Mouse (Mus musculus) T-helper 17 cell (primary cell): ENCODE results near the gene Henmt1.

Experiments used
- in situ Hi-C, 2 experiments: fragments of 300-600 bp; cut with MboI, MseI; formaldehyde crosslinking; loops; 1 replicate in 1 of 2; 2 replicates in 1 of 2; pipeline ENCODE4 v1.15.1; 2025; ENCODE audit warnings: high pct_unique_total_duplicates in 2 of 2

Gene Henmt1

DNA sequence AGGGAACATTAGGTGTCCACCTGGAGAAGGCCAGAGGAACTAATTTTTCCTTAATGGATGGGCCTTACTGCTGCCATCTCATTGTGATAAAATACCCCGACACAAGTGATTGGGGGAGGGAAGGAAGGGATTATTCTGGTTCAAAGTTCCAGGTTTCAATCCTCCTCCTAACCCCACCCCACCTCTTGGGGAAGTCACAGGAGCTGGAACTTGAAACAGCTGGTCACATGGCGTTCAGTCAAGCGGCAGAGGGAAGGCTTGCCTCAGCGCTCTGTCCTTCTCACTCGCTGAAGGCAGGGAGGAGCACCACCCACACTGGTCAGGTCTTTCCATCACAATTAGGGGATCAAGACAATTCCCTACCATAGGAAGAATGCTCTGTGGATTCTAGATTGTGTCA is 982 bp upstream of the Henmt1 start:
- in situ Hi-C loops: no loop called here

DNA sequence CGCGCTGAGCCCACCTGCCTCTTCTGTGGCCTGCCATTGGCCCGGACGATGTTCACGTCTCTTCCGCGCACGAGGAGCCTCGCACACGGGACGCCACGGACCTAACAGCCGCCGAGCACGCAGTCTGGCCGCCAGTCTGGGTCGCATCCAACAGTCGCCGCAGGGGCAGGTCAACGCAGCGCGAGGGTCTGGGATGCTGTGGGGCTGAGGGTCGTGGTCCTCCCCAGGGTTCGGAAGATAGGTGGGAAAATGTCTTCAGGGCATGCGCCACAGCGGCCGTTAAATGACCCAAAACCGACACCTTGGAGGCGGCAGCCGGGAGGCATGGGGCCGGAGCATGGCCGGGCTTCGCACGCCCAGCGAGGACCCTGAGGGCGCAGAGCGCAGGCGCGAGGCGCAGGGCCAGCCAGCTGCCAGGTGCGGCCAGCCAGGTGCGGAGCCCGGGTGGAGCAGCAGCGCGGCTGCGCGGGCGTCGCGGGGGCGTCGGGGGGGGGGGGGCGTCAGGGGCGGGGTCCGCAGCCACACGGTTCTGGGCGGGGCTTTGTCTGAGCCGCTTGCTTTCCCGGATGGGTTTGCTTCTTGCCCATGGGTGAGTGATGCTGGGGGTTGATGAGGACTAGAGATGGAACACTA is 444 bp downstream of the Henmt1 start, which contains the start of gene Gm9857:
Gm9857 (minus strand) TSS at position 445 of the 633 bp plus-strand sequence.
- in situ Hi-C loops: no loop called here

DNA sequence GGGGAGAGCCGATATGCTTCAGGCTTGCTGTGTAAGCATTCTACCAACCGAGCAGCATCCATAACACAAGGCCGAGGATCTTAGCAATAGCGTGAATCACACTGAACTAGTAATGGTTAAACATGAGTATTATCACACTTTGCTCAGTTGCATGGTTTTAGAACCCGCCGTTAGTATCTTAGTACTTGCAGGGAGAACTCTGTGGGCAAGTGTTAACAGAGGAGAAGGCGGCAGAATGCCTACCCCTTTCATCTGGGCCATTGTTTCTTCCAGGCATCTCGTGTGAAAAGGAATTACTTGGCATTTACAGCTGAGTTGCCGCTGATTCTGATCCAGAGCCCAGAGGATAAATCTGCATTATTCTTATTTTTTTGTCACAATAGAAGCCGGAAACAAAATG is 1.3 kb downstream of the Henmt1 start:
- in situ Hi-C loops: no loop called here

DNA sequence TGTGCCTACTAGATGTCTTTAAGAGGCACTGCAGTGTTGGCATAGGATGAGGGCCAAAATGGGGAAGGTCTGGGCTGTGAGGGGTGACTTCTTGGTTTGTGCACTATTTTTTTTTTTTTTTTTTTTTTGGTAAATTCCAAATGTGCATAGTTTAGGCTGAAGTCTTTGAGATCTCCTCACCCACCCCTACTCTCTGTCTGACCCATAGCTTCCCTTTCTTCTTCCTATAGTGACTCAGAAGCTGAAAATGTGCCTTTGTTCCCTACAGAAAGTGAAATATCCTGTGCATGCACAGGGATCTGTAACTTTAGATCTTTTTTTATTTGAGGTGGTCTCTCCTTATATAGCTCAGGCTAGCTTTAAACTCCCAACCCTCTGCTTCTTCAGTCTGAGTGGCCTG is 18.3 kb downstream of the Henmt1 start:
- in situ Hi-C loops: no loop called here

DNA sequence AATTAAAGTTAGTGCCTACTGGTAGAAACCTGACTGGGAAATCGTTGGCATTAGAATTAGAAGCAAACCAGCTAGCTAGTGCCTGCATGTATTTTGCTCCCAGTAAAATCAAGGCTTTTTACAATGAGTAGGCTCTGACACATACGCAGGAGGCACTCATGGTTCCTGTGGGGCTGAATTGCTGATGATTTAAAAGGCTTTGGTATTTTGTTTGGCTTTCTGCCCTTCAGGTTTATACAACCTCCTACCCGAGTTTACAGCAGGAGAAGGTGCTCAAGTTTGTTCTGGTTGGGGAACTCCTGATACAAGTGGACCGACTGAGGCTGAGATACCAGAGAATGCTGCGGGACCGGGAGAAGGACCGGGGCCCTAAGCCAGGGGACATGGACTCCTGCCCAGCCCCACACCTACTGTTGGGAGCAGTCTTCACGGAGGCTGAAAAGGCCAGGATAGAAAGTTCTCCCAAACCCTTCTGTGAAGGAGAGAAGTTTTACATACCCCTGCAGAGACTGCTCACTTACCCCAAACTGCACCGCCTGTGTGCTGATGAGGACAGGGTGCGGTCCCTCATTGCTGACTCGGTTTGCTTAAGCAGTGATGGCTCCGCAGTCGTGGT is 20.1 kb downstream of the Henmt1 start:
- in situ Hi-C loops: no loop called here

DNA sequence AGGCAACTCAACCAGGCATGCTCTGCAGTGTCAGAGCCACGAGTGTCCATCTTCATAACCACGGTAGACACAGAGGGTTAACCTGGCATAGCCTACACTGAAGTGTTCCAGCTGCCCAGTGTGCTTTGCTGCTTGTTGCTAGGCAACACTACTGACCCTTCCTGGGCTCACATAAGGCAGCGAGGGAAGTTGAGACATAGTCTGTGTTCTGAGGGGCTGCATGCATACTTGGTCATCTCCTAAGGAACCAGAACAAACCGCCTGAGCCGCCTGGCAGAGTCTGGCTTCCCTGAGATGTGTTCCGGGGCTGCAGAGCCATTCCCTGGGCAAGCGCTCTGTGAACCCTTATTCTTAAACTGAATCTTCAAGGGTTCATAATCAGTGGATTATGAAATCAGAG is 21.6 kb downstream of the Henmt1 start:
- in situ Hi-C loops: no loop called here

DNA sequence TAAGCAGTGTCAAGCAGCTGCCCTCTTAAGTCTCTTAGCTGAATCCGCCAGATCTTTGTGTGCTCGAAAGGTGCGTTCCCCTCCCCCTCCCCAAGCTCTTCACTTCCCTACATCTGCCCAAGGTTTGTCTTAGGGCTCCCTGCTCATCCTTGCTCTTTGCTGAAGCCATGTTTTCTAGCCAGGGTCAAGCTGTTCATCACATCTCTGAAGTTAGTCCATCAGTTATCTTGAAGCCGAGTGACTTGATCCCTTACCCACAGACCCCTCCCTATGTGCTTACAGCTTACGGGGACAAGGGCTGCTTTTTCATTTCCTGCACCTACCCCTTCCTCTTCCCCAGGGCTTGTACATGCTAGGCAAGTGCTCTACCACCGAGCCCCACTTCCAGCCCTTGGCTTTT is 22.0 kb downstream of the Henmt1 start:
- in situ Hi-C loops: no loop called here

DNA sequence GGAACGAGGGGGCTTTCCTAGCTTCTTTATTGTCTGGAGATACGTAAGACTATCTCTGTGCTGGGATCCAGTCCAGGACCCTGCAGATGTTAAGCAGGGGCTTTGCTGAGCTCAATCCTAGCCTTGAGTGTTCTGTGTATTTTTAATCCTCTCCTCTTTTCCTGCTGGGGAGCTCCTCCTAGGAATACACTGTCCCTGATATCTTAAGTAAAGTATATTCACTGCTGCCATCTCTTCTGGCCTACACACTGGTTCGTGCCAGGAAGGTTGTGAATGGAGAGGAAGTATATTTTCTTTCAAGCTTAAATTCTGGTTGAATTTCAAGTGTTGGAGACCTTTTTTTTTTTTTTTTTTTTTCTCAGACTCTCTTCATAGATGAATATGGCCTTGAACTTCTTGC is 23.6 kb downstream of the Henmt1 start:
- in situ Hi-C loops: no loop called here

DNA sequence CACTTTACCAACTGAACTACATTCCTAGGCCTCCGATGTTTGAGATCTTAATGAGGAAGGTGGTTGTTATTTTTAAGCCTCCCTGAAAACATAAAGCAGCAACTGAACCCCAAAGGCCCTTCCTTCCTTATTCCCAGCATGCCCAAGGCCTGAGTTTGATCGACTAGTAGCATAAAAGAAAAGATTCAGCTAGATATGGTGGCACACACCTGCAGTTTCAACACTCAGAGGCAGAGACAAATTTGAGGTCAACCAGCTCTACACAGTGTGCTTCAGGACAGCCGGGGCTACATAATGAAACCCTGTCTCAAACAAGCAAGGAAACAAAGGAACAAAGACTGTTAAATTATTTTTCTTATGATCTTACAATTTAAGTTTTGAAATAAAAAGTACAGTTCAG is 24.1 kb downstream of the Henmt1 start:
- in situ Hi-C loops: no loop called here

DNA sequence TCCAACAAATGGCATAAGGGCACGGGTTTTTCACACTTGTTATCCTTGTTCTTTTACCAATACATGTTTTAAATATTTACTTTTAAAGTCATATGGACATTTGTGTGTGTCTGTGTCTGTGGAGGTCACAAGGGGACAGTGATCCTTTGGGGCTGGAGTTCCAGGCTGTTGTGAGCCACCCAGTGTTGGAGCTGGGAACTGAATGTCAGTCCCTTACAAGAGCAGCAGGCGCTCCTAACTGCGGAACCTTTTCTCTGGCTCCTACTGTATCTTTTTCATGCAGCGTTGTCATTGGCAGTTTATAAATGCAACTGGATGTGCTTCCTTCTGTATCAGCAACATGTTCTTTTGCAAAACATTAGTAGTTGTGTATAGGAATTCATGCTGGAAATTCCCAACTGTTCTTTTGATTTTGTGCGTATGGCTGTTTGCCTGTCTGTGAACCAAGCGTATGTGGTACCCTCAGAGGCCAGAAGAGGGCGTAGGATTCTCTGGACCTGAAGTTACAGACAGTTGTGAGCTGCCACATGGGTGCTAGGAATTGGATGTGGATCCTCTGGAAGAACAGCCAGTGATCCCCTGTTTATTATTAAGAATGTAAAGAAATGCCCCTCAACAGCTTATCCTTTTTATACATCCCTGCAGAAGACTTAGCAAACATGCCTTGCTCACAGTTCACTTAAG is 24.8 kb downstream of the Henmt1 start:
- in situ Hi-C loops: no loop called here

DNA sequence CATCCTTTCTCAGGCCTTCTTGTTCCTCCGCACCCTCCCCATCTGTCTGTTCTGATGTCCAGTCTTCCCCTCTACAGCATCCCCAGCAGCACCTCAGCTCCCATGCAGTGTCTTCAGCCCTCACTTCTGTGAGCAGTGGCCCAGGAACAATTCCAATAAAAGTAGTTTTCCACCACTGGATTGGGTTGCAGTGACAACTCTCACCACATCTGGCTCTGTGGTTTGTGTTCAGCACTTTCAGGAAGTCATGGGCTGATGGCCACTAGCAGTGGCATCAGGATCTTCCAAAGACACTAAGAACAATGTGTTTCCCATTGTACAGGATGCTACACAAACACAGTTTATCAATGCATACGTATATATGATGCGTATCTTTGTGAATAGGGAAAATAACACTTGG is 26.4 kb downstream of the Henmt1 start:
- in situ Hi-C loops: no loop called here

DNA sequence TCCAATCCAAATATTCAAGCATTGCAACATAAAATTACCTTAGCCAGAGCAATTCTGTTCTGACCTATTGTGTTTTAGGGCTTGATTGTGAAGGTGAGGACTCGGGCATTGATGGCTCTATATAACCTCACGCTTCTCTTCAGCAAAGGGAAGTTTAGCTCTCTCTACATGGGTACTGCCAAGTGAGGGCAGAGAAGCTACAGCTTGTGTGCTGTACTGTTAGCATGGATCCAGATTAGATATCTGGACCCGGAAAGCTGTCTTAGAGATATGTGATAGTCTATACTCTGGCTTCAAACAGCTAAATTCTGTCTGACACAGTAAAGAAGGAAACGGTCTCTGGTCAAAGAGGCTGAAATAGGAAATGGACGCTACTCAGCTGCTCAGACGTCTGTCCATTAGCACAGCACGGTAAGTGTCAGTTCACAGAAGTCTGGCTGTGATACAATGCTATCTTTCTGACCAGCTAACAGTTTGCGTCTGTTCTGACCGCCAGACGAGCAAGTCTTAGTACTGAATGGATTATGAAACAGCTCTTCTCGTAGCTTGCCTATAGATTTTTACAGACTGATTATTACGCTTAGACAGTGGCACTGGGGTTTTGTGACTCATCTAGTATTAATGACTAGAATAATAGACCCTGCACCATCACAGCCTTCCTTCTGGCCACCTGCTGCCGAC is 34.4 kb downstream of the Henmt1 start:
- in situ Hi-C loops: no loop called here

DNA sequence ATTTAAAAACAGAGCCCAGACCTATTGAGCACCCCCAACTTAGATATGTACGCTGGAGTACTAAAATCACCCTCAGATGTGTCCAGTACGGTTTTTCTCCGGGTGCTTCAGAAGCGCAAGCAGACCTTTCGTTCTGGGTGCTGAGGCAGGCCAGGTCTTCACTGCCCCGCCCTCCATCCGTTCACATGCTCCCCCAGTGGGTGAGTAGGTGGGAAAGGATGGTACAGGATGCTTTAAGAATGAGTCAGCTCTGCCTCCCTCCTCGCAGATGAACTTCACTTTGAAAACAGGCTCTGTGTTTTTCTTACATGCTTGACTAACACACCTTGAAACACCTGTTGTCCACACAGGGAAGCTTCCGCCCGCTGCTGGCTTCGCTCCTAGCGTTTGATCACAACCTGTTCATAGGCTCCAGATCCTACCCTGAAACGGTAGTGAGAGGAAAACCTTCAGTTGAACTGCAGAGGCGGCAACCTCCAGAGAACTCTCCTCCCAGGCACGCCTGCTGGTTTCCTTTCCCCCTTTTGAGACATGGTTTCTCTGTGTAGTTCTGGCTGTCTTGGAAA is 35.3 kb downstream of the Henmt1 start:
- in situ Hi-C loops: no loop called here

DNA sequence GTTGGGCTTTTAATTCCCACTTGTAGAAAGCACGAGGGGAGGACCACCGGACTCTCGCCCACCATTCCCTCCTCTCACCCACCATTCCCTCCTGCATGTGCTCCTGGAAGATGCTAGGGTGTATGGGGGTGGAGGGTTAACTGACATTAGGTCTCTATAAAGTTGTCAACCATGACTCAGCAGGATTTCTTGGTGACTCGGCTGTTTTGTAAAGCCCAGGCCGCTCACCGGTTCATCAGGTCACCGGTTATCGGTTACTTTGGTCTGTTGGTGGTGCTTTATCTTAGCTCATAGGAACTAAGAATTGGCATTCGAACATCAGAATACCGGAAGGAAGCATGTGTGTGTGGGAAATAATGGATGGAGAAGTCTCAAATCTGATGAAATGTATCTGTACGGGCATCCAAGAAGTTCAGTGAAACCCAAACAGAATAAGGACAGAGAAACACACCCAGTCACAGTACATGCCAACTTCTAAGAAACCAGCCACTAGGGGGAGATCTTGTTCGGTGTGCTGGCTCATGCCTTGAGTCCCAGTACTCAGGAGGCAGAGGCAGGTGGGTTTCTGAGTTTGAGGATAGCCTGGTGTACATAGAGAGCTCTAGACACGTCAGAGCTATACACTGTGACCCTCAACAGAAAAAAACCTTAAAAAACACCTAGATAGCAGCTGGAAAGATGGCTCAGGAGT is 37.8 kb downstream of the Henmt1 start:
- in situ Hi-C loops: no loop called here

DNA sequence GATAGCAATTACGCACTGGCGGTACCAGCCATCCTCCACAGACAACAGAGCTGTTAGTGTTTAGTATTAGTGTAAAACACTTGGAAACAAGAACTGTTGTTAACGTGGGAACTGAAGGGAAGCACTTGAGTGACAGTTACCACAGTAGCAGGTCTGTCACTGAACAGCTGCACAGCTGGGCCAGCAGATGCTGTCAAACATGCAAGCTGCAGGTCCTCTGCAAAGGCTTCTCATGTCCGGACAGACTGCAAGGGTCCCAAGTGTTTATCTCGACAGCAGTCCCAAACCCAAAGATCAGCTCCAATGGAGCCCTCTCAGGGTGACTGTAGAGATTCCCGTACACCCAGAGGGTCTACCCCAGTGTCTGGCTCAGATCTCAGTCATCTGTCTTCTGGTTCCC is 42.3 kb downstream of the Henmt1 start:
- in situ Hi-C loops: no loop called here

DNA sequence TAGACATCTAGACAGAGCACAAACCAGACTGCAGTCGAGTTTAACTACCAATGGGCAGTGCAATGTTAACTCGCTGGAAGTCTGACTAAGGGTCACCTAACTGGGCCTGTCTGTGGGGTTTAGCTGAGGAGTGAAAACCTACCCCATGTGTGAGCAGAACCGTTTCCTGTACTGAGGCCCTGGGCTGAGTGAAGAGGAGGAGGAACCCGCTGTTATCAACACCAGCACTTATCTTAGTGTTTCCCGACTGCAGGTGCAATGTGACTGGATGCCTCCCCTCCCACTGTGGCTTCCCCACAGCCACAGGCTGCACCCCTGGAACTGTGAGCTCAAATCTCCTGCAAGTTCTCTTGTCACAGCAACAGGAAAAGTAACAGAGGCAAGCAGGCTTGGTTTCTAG is 44.3 kb downstream of the Henmt1 start:
- in situ Hi-C loops: no loop called here

DNA sequence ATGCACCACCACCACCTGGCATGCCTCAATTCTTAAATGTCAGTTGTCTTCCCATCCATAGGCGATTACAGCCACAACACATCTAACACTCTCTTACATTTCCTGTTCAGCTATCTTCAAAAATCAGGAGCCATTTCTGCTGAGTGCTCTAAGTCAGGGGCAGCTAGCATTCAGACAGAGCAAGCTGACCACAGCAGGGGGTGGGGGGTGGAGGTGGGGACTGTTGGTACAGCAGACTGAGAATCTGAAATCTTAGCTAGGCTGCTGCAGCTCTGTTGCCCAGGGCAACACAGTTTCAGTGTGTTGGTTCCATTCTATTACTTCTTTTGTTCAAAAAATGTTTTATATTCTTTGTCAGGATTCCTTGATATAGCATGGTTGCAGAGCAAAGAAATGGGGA is 46.9 kb downstream of the Henmt1 start:
- in situ Hi-C loops: no loop called here

DNA sequence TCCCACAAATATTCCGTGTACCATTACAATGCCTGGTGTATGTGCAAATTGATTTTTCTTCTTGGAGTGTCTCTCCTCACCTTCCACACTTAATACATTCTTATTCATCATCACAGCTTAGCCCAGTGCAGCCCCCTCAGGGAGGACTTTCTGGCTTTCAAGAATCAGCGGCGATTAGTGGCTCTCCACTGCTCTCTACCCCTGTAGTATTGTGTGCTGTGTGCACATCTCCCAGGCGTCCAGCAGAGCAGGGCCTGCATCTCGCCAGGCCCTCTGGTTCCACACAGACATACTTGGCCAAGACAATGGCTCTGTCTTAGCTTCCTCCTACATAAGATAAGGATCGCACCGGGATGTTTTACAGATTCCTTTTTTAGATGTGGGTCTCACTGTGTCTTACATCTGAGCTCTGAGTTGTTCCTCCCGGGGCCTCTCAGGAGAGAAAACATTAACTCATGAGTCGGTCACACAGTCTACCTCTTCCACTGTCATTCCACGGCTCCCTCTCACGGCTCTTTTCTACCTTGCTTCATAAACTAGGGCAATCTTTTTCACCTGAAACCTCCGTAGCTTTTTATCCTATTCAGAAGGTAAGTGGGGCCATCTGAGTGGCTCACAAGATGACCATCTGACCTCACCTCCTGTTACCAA is 47.5 kb downstream of the Henmt1 start:
- in situ Hi-C loops: no loop called here

DNA sequence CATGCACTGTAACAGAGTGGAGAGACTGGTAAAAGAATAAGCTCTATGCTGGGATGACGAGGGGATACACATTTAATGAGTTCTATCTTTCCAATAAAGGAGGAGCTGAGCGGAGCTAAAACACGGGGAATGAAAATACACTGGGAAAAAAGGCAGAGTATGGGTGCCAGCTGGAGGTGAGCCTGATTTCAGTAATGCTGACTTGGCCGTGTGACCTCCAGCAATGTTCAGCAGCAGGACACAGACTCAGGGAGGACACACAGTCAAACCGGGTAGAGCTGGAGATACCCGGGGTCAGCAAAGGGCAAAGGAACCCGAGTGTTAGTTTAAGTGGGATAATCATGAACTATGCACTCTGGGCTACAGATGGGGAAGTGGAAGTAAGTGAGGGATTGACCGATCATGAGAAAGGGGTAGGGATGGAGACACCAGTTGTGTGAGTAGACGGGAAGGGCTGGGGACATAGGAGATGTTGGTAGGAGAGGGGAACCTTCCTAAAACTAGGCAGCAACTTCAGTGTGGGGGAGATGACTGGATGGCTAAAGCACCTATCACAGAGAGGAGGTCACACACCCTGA is 50.4 kb downstream of the Henmt1 start:
- in situ Hi-C loops: no loop called here

DNA sequence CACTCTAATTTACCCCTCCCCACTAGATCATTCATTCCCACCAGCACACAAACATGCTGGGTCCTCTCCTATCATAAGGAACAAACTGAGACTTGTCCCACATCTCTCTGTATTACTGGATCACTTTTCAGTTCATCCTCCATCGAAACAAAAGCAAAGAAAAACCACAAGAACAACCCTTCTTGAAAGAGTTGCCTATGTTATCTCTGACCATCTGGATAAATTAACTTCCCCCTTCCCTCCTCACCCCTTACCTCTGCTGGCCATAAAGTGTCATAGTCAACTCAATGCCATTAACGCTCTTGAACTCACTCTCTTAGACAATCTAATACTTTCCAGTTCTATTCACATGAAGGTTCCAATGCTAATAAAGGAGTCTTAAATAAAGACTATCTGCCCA is 54.8 kb downstream of the Henmt1 start:
- in situ Hi-C loops: no loop called here

DNA sequence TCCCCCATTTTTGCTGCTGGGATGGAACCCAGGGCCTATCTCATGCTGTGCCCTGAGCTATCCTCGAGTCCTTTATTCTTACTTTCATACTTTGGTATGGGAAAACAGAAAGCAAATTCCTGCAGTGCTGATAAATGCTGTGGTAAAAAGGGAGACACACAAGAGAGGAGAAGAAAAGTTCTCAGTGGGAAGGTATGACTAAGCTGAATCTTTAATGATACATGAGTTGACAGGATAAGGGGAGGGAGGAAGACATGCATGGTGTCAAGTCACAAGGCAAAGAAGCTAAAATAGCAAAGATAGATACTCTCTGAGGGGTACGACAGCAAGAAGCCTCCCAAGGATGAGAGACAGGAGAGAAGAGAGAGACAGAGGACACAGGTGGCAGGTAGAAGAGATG is 55.7 kb downstream of the Henmt1 start:
- in situ Hi-C loops: no loop called here
